Mouse (Mus musculus): ENCODE measurements around the gene Bst1. TPM values are rescaled to one million over a fixed set of nuclear protein-coding genes. Genes with fewer than 3 reads are reported as not detected.

Bst1 gene
- polyA plus RNA-seq, 1 experiment from 2014 or later: not detected

DNA sequence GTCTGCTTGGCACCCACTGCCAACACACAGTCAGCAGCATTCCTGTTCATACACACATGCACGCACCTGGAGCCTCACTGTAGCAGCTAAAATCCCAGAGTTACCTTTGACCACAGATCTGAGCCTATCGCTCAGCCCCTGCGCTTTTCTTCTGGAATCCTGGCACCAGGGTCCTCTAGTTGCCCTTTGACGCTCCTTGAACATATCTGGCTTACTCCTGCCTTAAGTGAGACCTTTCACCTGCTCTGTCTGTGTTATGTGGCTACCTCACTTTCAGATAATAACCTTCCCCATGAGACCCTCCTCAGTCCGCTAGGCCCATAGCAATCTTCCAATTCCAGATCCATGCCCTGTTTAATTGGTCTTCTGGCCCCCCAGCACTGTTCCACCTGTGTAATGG is 41.4 kb downstream of the Bst1 start:
- Histone ChIP-seq H3K36me3 (ENCODE audit: control insufficient read depth, insufficient read depth, low read length) (no peaks in the 10 kb centered on the region), H3K4me3 (ENCODE audit: low read depth, low read length) (no peak overlapping the region), H3K4me1 (ENCODE audit: control insufficient read depth, insufficient read depth, low read length) (no peaks in the 10 kb centered on the region), H3K9me3 (replicated peaks; ENCODE audit: control insufficient read depth, low read length) (no peaks in the 10 kb centered on the region), H3K27ac (ENCODE audit: low read depth, low read length) (no peak overlapping the region), H3K27me3 (replicated peaks; ENCODE audit: control insufficient read depth, insufficient read depth, low read length) (no peaks in the 10 kb centered on the region), H3K9ac (ENCODE audit: low read length) (no peak overlapping the region), H3K4me2 (ENCODE audit: low read length) (no peak overlapping the region)
- ATAC-seq (no peak), DNase-seq (ENCODE audit: low spot score) (no peak)
- WGBS: 90% methylated on average over 5 of the region's 5 CpGs

DNA sequence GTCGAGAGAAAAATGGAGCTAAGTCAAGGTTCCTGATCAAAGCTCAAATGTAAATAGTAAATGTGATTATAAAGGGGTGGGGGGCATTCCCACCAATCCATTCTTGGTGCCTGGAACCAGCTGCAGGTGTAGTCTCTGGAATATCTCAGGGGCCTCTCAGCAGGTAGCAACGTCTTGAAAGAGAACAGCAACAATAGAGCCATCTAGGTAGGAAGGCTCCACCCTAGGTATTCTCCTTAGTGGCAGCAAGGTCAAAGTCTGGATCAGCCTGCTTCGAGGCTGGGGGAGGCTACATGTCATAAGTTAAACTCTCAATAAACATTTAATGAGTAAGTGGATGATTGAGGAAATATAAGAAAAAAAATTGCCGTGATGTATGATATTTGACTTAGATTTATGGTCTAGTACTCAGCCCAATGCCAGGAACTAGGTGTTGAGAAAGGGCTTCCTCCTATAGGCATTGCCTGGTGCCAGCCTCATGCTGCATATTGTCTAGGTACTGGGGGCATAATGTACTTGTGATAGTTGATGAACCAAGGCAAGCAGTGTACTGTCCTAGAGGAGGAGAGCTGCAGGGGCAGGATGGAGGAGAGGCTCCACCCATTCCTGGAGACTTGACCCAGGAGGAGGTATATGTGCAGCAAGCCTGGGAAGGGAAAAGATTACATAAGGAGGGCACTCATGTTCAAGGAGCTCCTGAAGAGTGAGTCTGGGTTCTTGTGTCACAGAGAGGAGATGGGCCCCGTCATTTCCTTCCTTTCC is 42.2 kb downstream of the Bst1 start:
- Histone ChIP-seq H3K27ac (ENCODE audit: low read depth, low read length) (no peak overlapping the region), H3K4me2 (ENCODE audit: low read length) (no peak overlapping the region), H3K36me3 (ENCODE audit: control insufficient read depth, insufficient read depth, low read length) (no peaks in the 10 kb centered on the region), H3K27me3 (replicated peaks; ENCODE audit: control insufficient read depth, insufficient read depth, low read length) (no peaks in the 10 kb centered on the region), H3K9me3 (replicated peaks; ENCODE audit: control insufficient read depth, low read length) (no peaks in the 10 kb centered on the region), H3K9ac (ENCODE audit: low read length) (no peak overlapping the region), H3K4me3 (ENCODE audit: low read depth, low read length) (no peak overlapping the region), H3K4me1 (ENCODE audit: control insufficient read depth, insufficient read depth, low read length) (no peaks in the 10 kb centered on the region)
- ATAC-seq (no peak), DNase-seq (ENCODE audit: low spot score) (no peak)
- WGBS: 76% methylated on average over 5 of the region's 5 CpGs

DNA sequence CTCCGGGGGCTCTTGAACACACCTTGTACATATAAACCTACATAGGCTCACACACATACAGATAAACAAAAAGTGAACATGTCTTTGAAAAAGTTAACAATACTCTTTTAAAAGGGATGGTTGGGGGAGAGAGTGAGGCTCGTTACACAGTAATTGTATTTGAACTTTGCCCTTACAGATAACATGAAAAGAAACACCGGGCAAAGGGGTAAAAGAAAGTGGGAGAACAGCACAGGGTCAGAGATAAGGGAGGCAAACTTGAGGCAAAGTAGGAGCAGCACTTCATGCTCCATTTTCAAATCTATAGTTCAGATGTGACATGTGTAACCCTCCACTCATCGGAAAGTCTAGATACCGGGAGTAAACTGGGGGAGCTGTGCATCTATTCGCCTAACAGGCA is 45.0 kb downstream of the Bst1 start:
- H3K4me2 ChIP-seq (ENCODE audit: low read length): no peak overlapping the region
- H3K9ac ChIP-seq (ENCODE audit: low read length): no peak overlapping the region
- no peaks in the 10 kb centered on the region for H3K36me3 ChIP-seq (ENCODE audit: control insufficient read depth, insufficient read depth, low read length)
- no peaks in the 10 kb centered on the region for H3K27me3 ChIP-seq (replicated peaks; ENCODE audit: control insufficient read depth, insufficient read depth, low read length)
- H3K27ac ChIP-seq (ENCODE audit: low read depth, low read length): no peak overlapping the region
- no peak overlapping the region for H3K4me3 ChIP-seq (ENCODE audit: low read depth, low read length)
- 74% methylated on average over 6 of the region's 6 CpGs for WGBS
- peaks cover under 1% of the 10 kb centered on the region; the same call in 1 of the 2 replicates for H3K4me1 ChIP-seq (ENCODE audit: control insufficient read depth, insufficient read depth, low read length)
- ATAC-seq: no peak
- DNase-seq (ENCODE audit: low spot score): no peak
- no peaks in the 10 kb centered on the region for H3K9me3 ChIP-seq (replicated peaks; ENCODE audit: control insufficient read depth, low read length)

DNA sequence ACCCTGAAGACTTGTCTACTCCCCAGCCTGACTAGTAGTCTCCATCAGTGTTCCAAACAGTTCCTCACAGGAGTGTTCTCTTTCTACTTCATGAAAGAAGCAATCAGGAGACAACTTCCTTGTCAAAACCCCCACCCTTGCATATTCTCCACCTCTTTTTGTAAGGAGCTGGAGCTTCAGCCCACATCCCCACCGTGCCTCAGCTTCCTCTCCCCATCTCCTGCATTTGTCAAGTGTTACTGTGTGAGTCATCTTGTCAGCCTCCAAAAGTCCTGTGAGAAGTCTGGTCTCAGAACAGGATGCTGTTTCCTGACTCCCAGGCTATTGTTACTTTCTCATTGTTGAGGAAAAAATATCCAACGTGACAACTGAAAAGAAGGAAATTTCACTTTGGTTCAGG is 46.6 kb downstream of the Bst1 start:
- peaks cover 7% of the 10 kb centered on the region; the same call in 1 of the 2 replicates for H3K4me1 ChIP-seq (ENCODE audit: control insufficient read depth, insufficient read depth, low read length)
- H3K4me3 ChIP-seq (ENCODE audit: low read depth, low read length): no peak overlapping the region
- no peak overlapping the region for H3K9ac ChIP-seq (ENCODE audit: low read length)
- ATAC-seq: no peak
- no peaks in the 10 kb centered on the region for H3K36me3 ChIP-seq (ENCODE audit: control insufficient read depth, insufficient read depth, low read length)
- DNase-seq (ENCODE audit: low spot score): no peak
- H3K27ac ChIP-seq (ENCODE audit: low read depth, low read length): no peak overlapping the region
- H3K27me3 ChIP-seq (replicated peaks; ENCODE audit: control insufficient read depth, insufficient read depth, low read length): no peaks in the 10 kb centered on the region
- 81% methylated on average over 2 of the region's 2 CpGs for WGBS
- H3K4me2 ChIP-seq (ENCODE audit: low read length): no peak overlapping the region
- H3K9me3 ChIP-seq (replicated peaks; ENCODE audit: control insufficient read depth, low read length): no peaks in the 10 kb centered on the region

DNA sequence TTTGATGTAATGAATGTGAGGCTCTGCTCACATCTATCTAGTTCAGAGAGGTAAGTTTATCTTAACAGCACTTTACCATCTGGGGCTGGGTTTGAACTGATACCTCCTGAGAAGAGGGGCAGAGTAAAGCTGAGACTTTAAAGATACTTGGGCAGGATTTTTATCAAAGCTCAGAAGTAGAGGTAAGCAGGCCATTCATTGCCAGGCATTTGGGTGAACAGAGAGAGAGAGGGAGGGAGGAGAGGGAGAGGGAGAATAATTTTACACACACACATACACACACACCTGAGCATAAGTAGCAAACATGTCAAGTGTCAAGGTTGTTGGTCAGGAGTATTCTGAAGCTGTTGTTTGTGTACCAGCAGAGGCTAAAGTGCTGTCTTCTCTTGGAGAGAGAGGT is 49.6 kb downstream of the Bst1 start, which contains the start of gene Cd38:
Gene Cd38, plus strand, starts transcription at position 301 of the 400 bp plus-strand sequence.
- H3K27me3 ChIP-seq (replicated peaks; ENCODE audit: control insufficient read depth, insufficient read depth, low read length): no peaks in the 10 kb centered on the region
- no peak for ATAC-seq
- H3K4me2 ChIP-seq (ENCODE audit: low read length): peak within 1 kb of the TSS; percentile 54
- H3K9me3 ChIP-seq (replicated peaks; ENCODE audit: control insufficient read depth, low read length): no peaks in the 10 kb centered on the region
- no peaks in the 10 kb centered on the region for H3K36me3 ChIP-seq (ENCODE audit: control insufficient read depth, insufficient read depth, low read length)
- peaks cover 7% of the 10 kb centered on the region; the same call in 1 of the 2 replicates for H3K4me1 ChIP-seq (ENCODE audit: control insufficient read depth, insufficient read depth, low read length)
- DNase-seq (ENCODE audit: low spot score): no peak
- H3K4me3 ChIP-seq (ENCODE audit: low read depth, low read length): peak within 1 kb of the TSS; percentile 29
- peak within 1 kb of the TSS; percentile 51 for H3K9ac ChIP-seq (ENCODE audit: low read length)
- H3K27ac ChIP-seq (ENCODE audit: low read depth, low read length): no peak within 1 kb of the TSS

DNA sequence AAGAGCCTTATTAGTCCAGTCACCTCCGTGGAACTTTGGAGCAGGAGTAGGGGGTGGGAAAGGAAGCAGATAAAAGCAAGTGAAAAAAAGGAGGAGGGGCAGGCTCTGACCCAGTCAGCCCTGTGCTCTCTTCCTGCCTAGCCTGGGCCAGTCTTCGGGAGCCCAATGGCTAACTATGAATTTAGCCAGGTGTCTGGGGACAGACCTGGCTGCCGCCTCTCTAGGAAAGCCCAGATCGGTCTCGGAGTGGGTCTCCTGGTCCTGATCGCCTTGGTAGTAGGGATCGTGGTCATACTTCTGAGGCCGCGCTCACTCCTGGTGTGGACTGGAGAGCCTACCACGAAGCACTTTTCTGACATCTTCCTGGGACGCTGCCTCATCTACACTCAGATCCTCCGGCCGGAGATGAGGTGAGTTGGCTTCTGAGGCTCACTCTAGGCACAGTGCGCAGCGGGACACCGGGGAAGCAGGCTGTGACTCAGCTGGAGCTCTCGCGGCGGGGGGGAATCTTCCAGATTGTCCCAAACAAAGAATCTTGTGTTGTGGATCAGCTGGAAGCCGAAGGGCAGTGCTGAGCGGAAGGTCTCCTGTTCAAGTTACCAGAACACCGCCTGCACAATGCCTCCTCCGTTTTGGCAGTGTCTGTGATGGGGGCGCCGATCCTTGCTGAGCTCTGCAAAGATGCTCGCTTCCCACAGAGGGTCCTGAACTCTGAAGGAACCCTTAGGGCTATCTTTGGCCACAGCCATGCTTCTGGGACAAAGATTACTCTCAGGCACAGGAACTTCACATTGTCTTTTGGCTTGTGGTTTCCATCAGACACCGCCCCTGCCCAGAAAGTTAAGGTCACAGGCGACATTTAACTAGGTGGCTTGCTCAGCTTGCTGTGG is 50.3 kb downstream of the Bst1 start:
- DNase-seq (ENCODE audit: low spot score): peak; percentile 34
- no peaks in the 10 kb centered on the region for H3K9me3 ChIP-seq (replicated peaks; ENCODE audit: control insufficient read depth, low read length)
- peak overlapping the region; percentile 29 for H3K4me3 ChIP-seq (ENCODE audit: low read depth, low read length)
- H3K36me3 ChIP-seq (ENCODE audit: control insufficient read depth, insufficient read depth, low read length): no peaks in the 10 kb centered on the region
- no peak overlapping the region for H3K27ac ChIP-seq (ENCODE audit: low read depth, low read length)
- peak; percentile 50 for ATAC-seq
- peaks cover 7% of the 10 kb centered on the region; the same call in 1 of the 2 replicates for H3K4me1 ChIP-seq (ENCODE audit: control insufficient read depth, insufficient read depth, low read length)
- 6% methylated on average over 28 of the region's 28 CpGs for WGBS
- no peaks in the 10 kb centered on the region for H3K27me3 ChIP-seq (replicated peaks; ENCODE audit: control insufficient read depth, insufficient read depth, low read length)
- H3K4me2 ChIP-seq (ENCODE audit: low read length): peak overlapping the region; percentile 54
- peak overlapping the region; percentile 51 for H3K9ac ChIP-seq (ENCODE audit: low read length)

DNA sequence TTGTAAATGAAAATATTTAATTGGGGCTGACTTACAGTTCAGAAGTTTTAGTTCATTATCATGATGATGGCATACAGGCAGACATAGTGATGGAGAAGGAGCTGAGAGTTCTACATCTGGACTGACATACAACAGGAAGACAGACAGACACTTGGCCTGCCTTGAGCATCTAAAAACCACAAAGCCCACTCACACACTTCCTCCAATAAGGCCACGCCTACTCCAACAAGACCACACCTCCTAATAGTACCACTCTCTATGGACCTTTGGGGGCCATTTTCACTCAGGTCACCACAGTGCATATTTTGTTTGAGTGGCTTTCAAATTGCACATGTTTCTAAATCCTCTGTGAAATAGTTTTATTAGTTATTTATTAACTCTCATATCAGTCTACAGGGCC is 53.2 kb downstream of the Bst1 start:
- H3K4me1 ChIP-seq (ENCODE audit: control insufficient read depth, insufficient read depth, low read length): peaks cover 7% of the 10 kb centered on the region; the same call in 1 of the 2 replicates
- ATAC-seq: no peak
- H3K27ac ChIP-seq (ENCODE audit: low read depth, low read length): no peak overlapping the region
- H3K27me3 ChIP-seq (replicated peaks; ENCODE audit: control insufficient read depth, insufficient read depth, low read length): no peaks in the 10 kb centered on the region
- no peak overlapping the region for H3K9ac ChIP-seq (ENCODE audit: low read length)
- H3K4me3 ChIP-seq (ENCODE audit: low read depth, low read length): no peak overlapping the region
- no peak overlapping the region for H3K4me2 ChIP-seq (ENCODE audit: low read length)
- 76% methylated on average over 1 of the region's 1 CpGs for WGBS
- DNase-seq (ENCODE audit: low spot score): no peak
- no peaks in the 10 kb centered on the region for H3K9me3 ChIP-seq (replicated peaks; ENCODE audit: control insufficient read depth, low read length)
- H3K36me3 ChIP-seq (ENCODE audit: control insufficient read depth, insufficient read depth, low read length): no peaks in the 10 kb centered on the region

DNA sequence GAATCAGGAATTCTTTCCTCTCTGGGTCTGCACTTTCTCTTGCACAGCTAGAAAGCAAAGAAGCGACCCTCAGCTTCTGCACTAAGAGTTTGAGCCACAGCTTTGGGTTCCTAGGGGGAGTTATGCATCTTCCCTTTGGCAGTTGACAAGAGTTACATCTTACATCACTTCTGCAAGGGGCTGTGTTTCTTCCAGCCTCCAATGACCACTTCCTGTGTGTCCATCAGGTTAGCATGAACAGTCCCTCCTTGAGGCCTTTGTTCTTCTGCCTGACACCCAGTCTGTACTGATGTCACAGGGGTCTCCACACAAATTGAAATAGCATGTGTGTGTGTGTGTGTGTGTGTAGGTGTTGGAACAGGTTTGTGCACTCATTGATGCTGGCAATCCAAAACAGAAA is 54.0 kb downstream of the Bst1 start:
- DNase-seq (ENCODE audit: low spot score) (no peak), ATAC-seq (no peak)
- no peak overlapping the region for H3K9ac ChIP-seq (ENCODE audit: low read length)
- H3K4me3 ChIP-seq (ENCODE audit: low read depth, low read length): no peak overlapping the region
- H3K9me3 ChIP-seq (replicated peaks; ENCODE audit: control insufficient read depth, low read length): no peaks in the 10 kb centered on the region
- H3K27ac ChIP-seq (ENCODE audit: low read depth, low read length): no peak overlapping the region
- no peaks in the 10 kb centered on the region for H3K36me3 ChIP-seq (ENCODE audit: control insufficient read depth, insufficient read depth, low read length)
- no peaks in the 10 kb centered on the region for H3K27me3 ChIP-seq (replicated peaks; ENCODE audit: control insufficient read depth, insufficient read depth, low read length)
- H3K4me1 ChIP-seq (ENCODE audit: control insufficient read depth, insufficient read depth, low read length): peaks cover 7% of the 10 kb centered on the region; the same call in 1 of the 2 replicates
- 68% methylated on average over 1 of the region's 1 CpGs for WGBS
- no peak overlapping the region for H3K4me2 ChIP-seq (ENCODE audit: low read length)

DNA sequence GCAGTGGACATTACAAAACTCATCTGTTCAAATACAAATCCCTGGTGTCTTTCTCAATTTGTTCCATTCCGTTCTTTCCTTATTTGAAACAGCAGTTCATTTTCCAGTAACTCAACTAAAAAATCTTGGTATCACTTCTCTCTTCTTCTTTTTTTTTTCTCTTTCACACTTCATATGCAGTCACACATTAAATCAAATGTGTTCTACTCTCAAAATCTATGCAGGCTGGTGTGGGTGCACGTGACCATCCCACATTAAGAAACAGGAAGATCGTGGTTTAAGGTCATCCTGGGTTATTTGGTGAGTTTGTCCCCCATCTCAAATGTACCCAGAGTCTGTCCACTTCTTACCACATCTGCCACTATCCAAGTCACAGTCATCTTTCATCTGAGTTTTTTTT is 63.3 kb downstream of the Bst1 start:
- no peak overlapping the region for H3K27ac ChIP-seq (ENCODE audit: low read depth, low read length)
- 92% methylated on average over 3 of the region's 3 CpGs for WGBS
- ATAC-seq: no peak
- no peak overlapping the region for H3K9ac ChIP-seq (ENCODE audit: low read length)
- H3K4me2 ChIP-seq (ENCODE audit: low read length): no peak overlapping the region
- H3K36me3 ChIP-seq (ENCODE audit: control insufficient read depth, insufficient read depth, low read length): no peaks in the 10 kb centered on the region
- no peaks in the 10 kb centered on the region for H3K4me1 ChIP-seq (ENCODE audit: control insufficient read depth, insufficient read depth, low read length)
- H3K4me3 ChIP-seq (ENCODE audit: low read depth, low read length): no peak overlapping the region
- no peak for DNase-seq (ENCODE audit: low spot score)
- H3K27me3 ChIP-seq (replicated peaks; ENCODE audit: control insufficient read depth, insufficient read depth, low read length): no peaks in the 10 kb centered on the region
- H3K9me3 ChIP-seq (replicated peaks; ENCODE audit: control insufficient read depth, low read length): no peaks in the 10 kb centered on the region
